Mouse (Mus musculus): ENCODE data around the gene Wbp1. TPM values are rescaled to one million over a fixed set of nuclear protein-coding genes. Genes with fewer than 3 reads are reported as not detected.

The Wbp1 gene
- total and polyA plus RNA-seq, 3 experiments = 19.3 to 27.5 (median 24.1) TPM

DNA sequence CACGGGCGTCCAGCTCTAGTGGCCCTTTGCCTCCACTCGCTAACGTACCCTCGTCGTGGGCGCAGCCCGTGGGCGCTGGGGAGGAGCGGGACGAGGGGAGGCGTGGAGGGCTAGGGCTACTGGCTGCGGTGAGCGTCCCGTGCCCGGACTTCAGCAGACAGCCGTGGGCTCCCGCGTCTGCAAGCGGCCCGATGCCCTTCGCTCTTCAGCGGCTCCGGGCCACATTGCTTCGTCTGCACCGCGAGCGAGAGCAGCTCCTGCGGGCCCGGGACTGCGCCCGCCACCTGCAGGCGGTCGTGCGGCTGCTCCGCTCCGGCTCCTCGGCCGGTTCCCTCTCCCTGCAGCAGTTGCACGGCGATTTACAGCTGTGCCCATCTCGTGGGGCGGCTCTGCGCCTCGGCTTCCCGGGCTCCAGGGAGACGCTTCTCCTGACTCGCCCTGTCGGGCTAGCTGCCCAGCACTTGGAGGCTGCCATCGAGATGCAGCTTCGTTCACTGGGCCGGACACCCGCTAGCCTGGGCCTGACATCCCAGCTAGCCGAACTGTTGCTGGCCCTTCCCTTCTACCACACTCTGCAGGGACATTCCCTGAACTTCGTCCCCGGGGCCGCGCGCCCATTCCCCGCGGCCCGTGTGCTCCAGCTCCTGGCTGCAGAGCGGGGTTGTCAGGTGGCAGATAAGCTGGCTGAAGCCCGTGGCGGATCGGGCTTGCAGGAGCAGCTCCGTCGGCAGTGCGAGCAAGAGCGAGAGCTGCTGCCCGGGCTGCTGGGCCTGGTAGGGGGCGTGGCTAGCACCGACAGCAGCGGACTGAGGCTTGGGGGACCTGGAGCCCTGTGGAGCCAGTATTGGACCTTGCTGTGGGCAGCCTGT, 19.4 kb downstream of the Wbp1 start (continued):
- TF ChIP-seq SMC3 (IDR thresholded peaks at IDR 0.05; ENCODE audit: low read depth, low read length) (peak; percentile 41), E2F4 (IDR thresholded peaks at IDR 0.05; ENCODE audit: insufficient replicate concordance, low read depth, low read length) (no peak), TBP (conservative IDR thresholded peaks at IDR 0.05; ENCODE audit: low read depth, low read length) (no peak), NELFE (IDR thresholded peaks at IDR 0.05; ENCODE audit: low read depth, low read length) (no peak), USF2 (conservative IDR thresholded peaks at IDR 0.05; ENCODE audit: low read depth, low read length) (no peak), UBTF (IDR thresholded peaks at IDR 0.05; ENCODE audit: low read depth, low read length) (peak; percentile 89), HCFC1 (IDR thresholded peaks at IDR 0.05; ENCODE audit: low read depth, low read length) (no peak), ZKSCAN1 (IDR thresholded peaks at IDR 0.05; ENCODE audit: borderline replicate concordance, low read depth, low read length) (no peak)

DNA sequence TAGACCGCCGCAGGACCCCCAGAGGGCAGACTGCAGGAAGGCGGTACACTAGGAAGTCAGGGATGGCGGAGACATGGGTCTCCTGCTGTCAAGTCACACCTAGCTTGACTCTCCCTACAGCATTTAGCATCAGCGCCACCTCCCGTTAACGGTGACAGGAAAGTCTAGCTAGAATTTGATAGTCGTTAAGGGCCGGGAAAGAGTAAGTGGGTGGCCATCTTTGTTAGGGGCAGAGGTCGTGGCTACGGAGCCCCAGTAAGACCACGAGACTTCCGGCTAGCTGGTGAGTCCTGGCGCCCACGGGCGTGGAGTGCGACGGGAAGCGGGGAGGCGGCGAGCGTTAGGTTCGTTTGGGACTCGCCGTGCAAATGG, 20.1 kb downstream of the Wbp1 start, which contains the start of the genes Ccdc142 and Gm42688:
Gene Ccdc142, plus strand, starts transcription at position 286 of the 372 bp plus-strand sequence.
Gene Gm42688, plus strand, starts transcription at position 302 of the 372 bp plus-strand sequence.
- H3K4me2 ChIP-seq (ENCODE audit: insufficient read depth, low read depth, poor library complexity, severe bottlenecking) = peak within 1 kb of the TSS; percentile 68
- in situ Hi-C loops (cut with MboI; ENCODE audit: low pct_ligation_motif_present, low pct_unique_long_range_greater_than_20kb, low sequenced_read_pairs) = loop anchor here (5.0 kb wide), 2 partner anchors 104 to 189 kb away; no protein-coding TSS in a partner anchor
- dilution Hi-C loops (cut with MboI; ENCODE audit: extremely low pct_ligation_motif_present, extremely low pct_unique_long_range_greater_than_20kb, low sequenced_read_pairs) = no loop called here
- TF ChIP-seq SIN3A (IDR thresholded peaks at IDR 0.05; ENCODE audit: low read length) = peak; percentile 68
- peak; percentile 68; the same call in 1 of the 2 replicates for TF ChIP-seq E2F4 (IDR thresholded peaks at IDR 0.05; ENCODE audit: insufficient replicate concordance, low read depth, low read length)
- peak; percentile 43; the same call in 1 of the 2 replicates for TF ChIP-seq TBP (conservative IDR thresholded peaks at IDR 0.05; ENCODE audit: low read depth, low read length)
- TF ChIP-seq USF2 (conservative IDR thresholded peaks at IDR 0.05; ENCODE audit: low read depth, low read length) = no peak
- TF ChIP-seq RAD21 (IDR thresholded peaks at IDR 0.05; ENCODE audit: low read depth, low read length) = peak; percentile 63
- TF ChIP-seq JUND (conservative IDR thresholded peaks at IDR 0.05; ENCODE audit: low read depth, low read length) = no peak; the same call in 1 of the 2 replicates
- no peak; the same call in 1 of the 2 replicates for TF ChIP-seq GABPA (IDR thresholded peaks at IDR 0.05; ENCODE audit: insufficient replicate concordance, low read depth, low read length)
- 0 out of 2 replicates have a peak, but pooled peaks have one; percentile 7 for TF ChIP-seq MAZ (IDR thresholded peaks at IDR 0.05; ENCODE audit: low read depth, low read length)
- TF ChIP-seq POLR2A (IDR thresholded peaks at IDR 0.05; ENCODE audit: low read depth, low read length) = peak; percentile 74
- peak; percentile 63; the same call in 1 of the 2 replicates for TF ChIP-seq MYC (IDR thresholded peaks at IDR 0.05; ENCODE audit: low read depth, low read length)
- peak; percentile 61; the same call in 1 of the 2 replicates for TF ChIP-seq CHD2 (IDR thresholded peaks at IDR 0.05; ENCODE audit: low read length)
- TF ChIP-seq SMC3 (IDR thresholded peaks at IDR 0.05; ENCODE audit: low read depth, low read length) = peak; percentile 85
- TF ChIP-seq HCFC1 (IDR thresholded peaks at IDR 0.05; ENCODE audit: low read depth, low read length) = peak; percentile 94
- peak; percentile 57 for TF ChIP-seq TCF12 (IDR thresholded peaks at IDR 0.05; ENCODE audit: low read depth, low read length)
- peak; percentile 68 for TF ChIP-seq NRF1 (IDR thresholded peaks at IDR 0.05; ENCODE audit: low read depth, low read length)
- no peak; the same call in 1 of the 2 replicates for TF ChIP-seq RCOR1 (conservative IDR thresholded peaks at IDR 0.05; ENCODE audit: low read depth, low read length)
- peak; percentile 72 for TF ChIP-seq BHLHE40 (IDR thresholded peaks at IDR 0.05; ENCODE audit: low read depth, low read length)
- peak; percentile 57 for TF ChIP-seq USF1 (IDR thresholded peaks at IDR 0.05; ENCODE audit: low read depth, low read length)
- peak; percentile 49; the same call in 1 of the 2 replicates for TF ChIP-seq MAX (IDR thresholded peaks at IDR 0.05; ENCODE audit: low read length)
- peak; percentile 82 for TF ChIP-seq MXI1 (IDR thresholded peaks at IDR 0.05; ENCODE audit: low read depth, low read length)
- TF ChIP-seq ZC3H11A (IDR thresholded peaks at IDR 0.05; ENCODE audit: low read depth, low read length) = no peak
- no peak; the same call in 1 of the 2 replicates for TF ChIP-seq MEF2A (IDR thresholded peaks at IDR 0.05; ENCODE audit: borderline replicate concordance, low read depth, low read length)
- TF ChIP-seq CTCF (conservative IDR thresholded peaks at IDR 0.05 in 1 of 2, IDR thresholded peaks at IDR 0.05 in 1 of 2; ENCODE audit: low read depth in 2 of 2, low read length in 2 of 2) = peak in 1 of 2 experiments; percentile 87; a peak in 2 of 4 replicates
- TF ChIP-seq ELF1 (IDR thresholded peaks at IDR 0.05; ENCODE audit: low read depth, low read length) = peak; percentile 88
- TF ChIP-seq CHD1 (IDR thresholded peaks at IDR 0.05; ENCODE audit: low read depth, low read length) = no peak
- TF ChIP-seq UBTF (IDR thresholded peaks at IDR 0.05; ENCODE audit: low read depth, low read length) = no peak
- no peak for TF ChIP-seq JUN (IDR thresholded peaks at IDR 0.05; ENCODE audit: insufficient read depth, low read depth, low read length)
- no peak for TF ChIP-seq MAFK (IDR thresholded peaks at IDR 0.05; ENCODE audit: insufficient replicate concordance, low read length)
- no peak for TF ChIP-seq ZKSCAN1 (IDR thresholded peaks at IDR 0.05; ENCODE audit: borderline replicate concordance, low read depth, low read length)
- peak; percentile 31; the same call in 1 of the 2 replicates for TF ChIP-seq IRF4 (IDR thresholded peaks at IDR 0.05; ENCODE audit: low read depth, low read length)
- TF ChIP-seq ZNF384 (IDR thresholded peaks at IDR 0.05; ENCODE audit: low read depth, low read length) = no peak
- TF ChIP-seq ETS1 (conservative IDR thresholded peaks at IDR 0.05; ENCODE audit: low read depth, low read length) = no peak; the same call in 1 of the 2 replicates

More for the DNA sequence above, 20.1 kb downstream of the Wbp1 start, which contains the start of the genes Ccdc142 and Gm42688:
- Histone ChIP-seq H3K4me1 (ENCODE audit: control insufficient read depth in 1 of 2, insufficient read depth in 2 of 2) (peaks cover 9 to 24% of the 10 kb centered on the region in 2 experiments; a peak in 3 of 4 replicates), H3K36me3 (replicated peaks in 1 of 2; ENCODE audit: control insufficient read depth in 1 of 2, insufficient read depth in 1 of 2, low read length in 1 of 2) (peaks cover 0 to 28% of the 10 kb centered on the region in 2 experiments), H3K27ac (ENCODE audit: insufficient read depth, low read depth) (peak within 1 kb of the TSS; percentile 71), H3K79me2 (replicated peaks; ENCODE audit: control insufficient read depth, extremely low read depth, insufficient read depth, poor library complexity, severe bottlenecking) (no peaks in the 10 kb centered on the region), H3K9ac (ENCODE audit: insufficient read depth, low read depth) (peak within 1 kb of the TSS; percentile 86), H3K4me3 (replicated peaks in 1 of 3; ENCODE audit: low read depth in 2 of 3, low read length in 2 of 3, poor library complexity in 1 of 3) (peak within 1 kb of the TSS; percentile 60 to 99 (median 87)), H3K27me3 (replicated peaks) (peaks cover 9% of the 10 kb centered on the region), H3K9me3 (replicated peaks; ENCODE audit: low read length) (peaks cover 2% of the 10 kb centered on the region)
- DNase-seq (ENCODE audit: extremely low read depth) = peak; percentile 91
